Mouse (Mus musculus): ENCODE data around the gene Phactr2. TPM values are rescaled to one million over a fixed set of nuclear protein-coding genes. Genes with fewer than 3 reads are reported as not detected.

Gene Phactr2
- total RNA-seq (2023), result 10 to 100 TPM; 25.4 to 25.7 TPM

GRCm38 (mm10) chr10:13473833-13474567, at the start of gene Phactr2:
Gene Phactr2, minus strand, starts transcription at chr10:13474412.

GRCm38 (mm10) chr10:13499331-13499730, 25.1 kb upstream of the Phactr2 start, which contains the start of gene Fuca2:
Gene Fuca2, plus strand, starts transcription at chr10:13499540.

GRCm38 (mm10) chr10:13192731-13193351, 281.4 kb downstream of the Phactr2 start, which contains the start of gene Ltv1:
Gene Ltv1, minus strand, starts transcription at chr10:13193168.

GRCm38 (mm10) chr10:13177973-13178624, 296.1 kb downstream of the Phactr2 start, which contains the start of gene Zc2hc1b:
Gene Zc2hc1b, minus strand, starts transcription at chr10:13178023.

Other genes starting within 250 kb of the Phactr2 start
- 10 to 100 TPM; 21.5 to 31.7 TPM for gene Fuca2, start 25.1 kb upstream of the Phactr2 start, total RNA-seq (2023)
- gene Adat2, start 78.5 kb upstream of the Phactr2 start, total RNA-seq (2023), result 10 to 100 TPM in 1 of 2 experiments, 1 to 10 TPM in 1; 7.9 to 11.9 TPM
- gene Pex3, start 78.7 kb upstream of the Phactr2 start, total RNA-seq (2023), result 10 to 100 TPM; 23.9 to 24.0 TPM

Measured in T-cell, adult 66 days (primary cell).